Mouse (Mus musculus): ENCODE results near the gene Slc9a3r1. TPM values are rescaled to one million over a fixed set of nuclear protein-coding genes. Genes with fewer than 3 reads are reported as not detected.

Slc9a3r1 gene
- polyA plus RNA-seq, 1 experiment from 2014 or later: 74.6 TPM

GRCm38 (mm10) chr11:115208776-115209732, 45.9 kb downstream of the Slc9a3r1 start:
- no peaks in the 10 kb centered on the region for H3K9me3 ChIP-seq
- no peak for DNase-seq (ENCODE audit: low spot score)
- H3K27ac ChIP-seq: peak overlapping the region; percentile 24; the same call in 1 of the 2 replicates
- H3K27me3 ChIP-seq (ENCODE audit: insufficient read depth, poor library complexity, severe bottlenecking): peaks cover 19% of the 10 kb centered on the region
- no peak overlapping the region for H3K4me3 ChIP-seq
- H3K36me3 ChIP-seq: peaks cover 30% of the 10 kb centered on the region
- peaks cover 61% of the 10 kb centered on the region for H3K4me1 ChIP-seq
- WGBS: 79% methylated on average over 25 of the region's 25 CpGs

GRCm38 (mm10) chr11:115209958-115210357, 46.8 kb downstream of the Slc9a3r1 start:
- DNase-seq (ENCODE audit: low spot score): no peak
- Histone ChIP-seq H3K4me3 (no peak overlapping the region), H3K27me3 (ENCODE audit: insufficient read depth, poor library complexity, severe bottlenecking) (peaks cover 20% of the 10 kb centered on the region), H3K27ac (peak overlapping the region; percentile 24), H3K36me3 (peaks cover 28% of the 10 kb centered on the region), H3K9me3 (no peaks in the 10 kb centered on the region), H3K4me1 (peaks cover 68% of the 10 kb centered on the region)
- 80% methylated on average over 7 of the region's 7 CpGs for WGBS

GRCm38 (mm10) chr11:115212116-115212515, 49.0 kb downstream of the Slc9a3r1 start:
- WGBS: 55% methylated on average over 13 of the region's 13 CpGs
- peaks cover 68% of the 10 kb centered on the region for H3K4me1 ChIP-seq
- DNase-seq (ENCODE audit: low spot score): no peak

GRCm38 (mm10) chr11:115215123-115215522, 52.0 kb downstream of the Slc9a3r1 start:
- Histone ChIP-seq H3K4me3 (no peak overlapping the region), H3K36me3 (no peaks in the 10 kb centered on the region), H3K27ac (peak overlapping the region; percentile 77), H3K9me3 (no peaks in the 10 kb centered on the region), H3K27me3 (ENCODE audit: insufficient read depth, poor library complexity, severe bottlenecking) (peaks cover 13% of the 10 kb centered on the region), H3K4me1 (peaks cover 77% of the 10 kb centered on the region)
- no peak for DNase-seq (ENCODE audit: low spot score)
- 26% methylated on average over 5 of the region's 5 CpGs for WGBS

More at GRCm38 (mm10) chr11:115212116-115212515, 49.0 kb downstream of the Slc9a3r1 start:
- 0 out of 2 replicates have a peak overlapping the region, but pooled peaks have one; percentile 24 for H3K27ac ChIP-seq
- no peaks in the 10 kb centered on the region for H3K9me3 ChIP-seq
- H3K4me3 ChIP-seq: no peak overlapping the region
- H3K27me3 ChIP-seq (ENCODE audit: insufficient read depth, poor library complexity, severe bottlenecking): peaks cover 14% of the 10 kb centered on the region
- H3K36me3 ChIP-seq: peaks cover 9% of the 10 kb centered on the region; the same call in 1 of the 2 replicates

GRCm38 (mm10) chr11:115217439-115218410, 54.6 kb downstream of the Slc9a3r1 start:
- Histone ChIP-seq H3K9me3 (no peaks in the 10 kb centered on the region), H3K27me3 (ENCODE audit: insufficient read depth, poor library complexity, severe bottlenecking) (peaks cover 13% of the 10 kb centered on the region), H3K4me3 (no peak overlapping the region), H3K27ac (0 out of 2 replicates have a peak overlapping the region, but pooled peaks have one; percentile 17), H3K36me3 (no peaks in the 10 kb centered on the region), H3K4me1 (peaks cover 74% of the 10 kb centered on the region)
- WGBS: 56% methylated on average over 18 of the region's 18 CpGs
- no peak for DNase-seq (ENCODE audit: low spot score)

GRCm38 (mm10) chr11:115219263-115219662, 56.1 kb downstream of the Slc9a3r1 start:
- Histone ChIP-seq H3K4me1 (peaks cover 82% of the 10 kb centered on the region), H3K4me3 (no peak overlapping the region), H3K9me3 (no peaks in the 10 kb centered on the region), H3K27ac (peak overlapping the region; percentile 19; the same call in 1 of the 2 replicates), H3K27me3 (ENCODE audit: insufficient read depth, poor library complexity, severe bottlenecking) (0 out of 2 replicates have a peak, but pooled peaks cover 8% of the 10 kb centered on the region), H3K36me3 (no peaks in the 10 kb centered on the region)
- 43% methylated on average over 9 of the region's 9 CpGs for WGBS
- no peak for DNase-seq (ENCODE audit: low spot score)

GRCm38 (mm10) chr11:115219685-115220084, 56.5 kb downstream of the Slc9a3r1 start:
- DNase-seq (ENCODE audit: low spot score): no peak
- H3K4me1 ChIP-seq: peaks cover 82% of the 10 kb centered on the region
- 0 out of 2 replicates have a peak, but pooled peaks cover 8% of the 10 kb centered on the region for H3K27me3 ChIP-seq (ENCODE audit: insufficient read depth, poor library complexity, severe bottlenecking)
- H3K4me3 ChIP-seq: no peak overlapping the region
- H3K27ac ChIP-seq: peak overlapping the region; percentile 19; the same call in 1 of the 2 replicates
- no peaks in the 10 kb centered on the region for H3K9me3 ChIP-seq
- no peaks in the 10 kb centered on the region for H3K36me3 ChIP-seq
- 88% methylated on average over 10 of the region's 10 CpGs for WGBS

- Histone ChIP-seq H3K9me3 (no peaks in the 10 kb centered on the region), H3K4me1 (peaks cover 92% of the 10 kb centered on the region), H3K36me3 (no peaks in the 10 kb centered on the region), H3K27me3 (ENCODE audit: insufficient read depth, poor library complexity, severe bottlenecking) (0 out of 2 replicates have a peak, but pooled peaks cover 6% of the 10 kb centered on the region), H3K27ac (peak overlapping the region; percentile 82), H3K4me3 (peak overlapping the region; percentile 24; the same call in 1 of the 2 replicates)
- WGBS: 17% methylated on average over 12 of the region's 12 CpGs
- DNase-seq (ENCODE audit: low spot score): no peak
Observed at GRCm38 (mm10) chr11:115222077-115222476, 58.9 kb downstream of the Slc9a3r1 start.

GRCm38 (mm10) chr11:115222570-115222969, 59.4 kb downstream of the Slc9a3r1 start:
- Histone ChIP-seq H3K36me3 (no peaks in the 10 kb centered on the region), H3K4me3 (peak overlapping the region; percentile 24; the same call in 1 of the 2 replicates), H3K9me3 (no peaks in the 10 kb centered on the region), H3K27ac (peak overlapping the region; percentile 82), H3K27me3 (ENCODE audit: insufficient read depth, poor library complexity, severe bottlenecking) (0 out of 2 replicates have a peak, but pooled peaks cover 5% of the 10 kb centered on the region), H3K4me1 (peaks cover 92% of the 10 kb centered on the region)
- 8% methylated on average over 5 of the region's 5 CpGs for WGBS
- DNase-seq (ENCODE audit: low spot score): peak; percentile 81

GRCm38 (mm10) chr11:115223451-115223850, 60.3 kb downstream of the Slc9a3r1 start:
- Histone ChIP-seq H3K4me1 (peaks cover 92% of the 10 kb centered on the region), H3K36me3 (no peaks in the 10 kb centered on the region), H3K27ac (peak overlapping the region; percentile 82), H3K4me3 (peak overlapping the region; percentile 23; the same call in 1 of the 2 replicates), H3K9me3 (no peaks in the 10 kb centered on the region), H3K27me3 (ENCODE audit: insufficient read depth, poor library complexity, severe bottlenecking) (peaks cover 5% of the 10 kb centered on the region; the same call in 1 of the 2 replicates)
- WGBS: 50% methylated on average over 11 of the region's 11 CpGs
- DNase-seq (ENCODE audit: low spot score): no peak

- Histone ChIP-seq H3K36me3 (no peaks in the 10 kb centered on the region), H3K4me3 (peak overlapping the region; percentile 23; the same call in 1 of the 2 replicates), H3K4me1 (peaks cover 92% of the 10 kb centered on the region), H3K27me3 (ENCODE audit: insufficient read depth, poor library complexity, severe bottlenecking) (peaks cover 5% of the 10 kb centered on the region; the same call in 1 of the 2 replicates), H3K9me3 (no peaks in the 10 kb centered on the region), H3K27ac (peak overlapping the region; percentile 82)
- WGBS: 21% methylated on average over 6 of the region's 6 CpGs
- DNase-seq (ENCODE audit: low spot score): no peak
Observed at GRCm38 (mm10) chr11:115223877-115224276, 60.7 kb downstream of the Slc9a3r1 start.

GRCm38 (mm10) chr11:115224889-115225288, 61.7 kb downstream of the Slc9a3r1 start:
- WGBS: 33% methylated on average over 8 of the region's 8 CpGs
- H3K36me3 ChIP-seq: no peaks in the 10 kb centered on the region
- H3K27me3 ChIP-seq (ENCODE audit: insufficient read depth, poor library complexity, severe bottlenecking): peaks cover 11% of the 10 kb centered on the region
- no peak overlapping the region for H3K4me3 ChIP-seq
- H3K9me3 ChIP-seq: no peaks in the 10 kb centered on the region
- H3K27ac ChIP-seq: peak overlapping the region; percentile 82; the same call in 1 of the 2 replicates
- DNase-seq (ENCODE audit: low spot score): peak; percentile 83
- H3K4me1 ChIP-seq: peaks cover 92% of the 10 kb centered on the region

All from heart, embryonic 10.5 days (tissue).